Mouse (Mus musculus) stomach, embryonic 15.5 days (tissue): Measurements from ENCODE around the gene Gosr2. TPM values are rescaled to one million over a fixed set of nuclear protein-coding genes. Genes with fewer than 3 reads are reported as not detected.

Experiments used
- ATAC-seq: fragments of 200-750 bp; cut with Nextera tagmentation; 2 replicates; pipeline ENCODE4 v1.8.0; 2017; ENCODE audit warnings: low read depth, moderate number of reproducible peaks, moderate TSS enrichment; ENCODE audit not compliant: insufficient read depth, low FRiP score
- H3K27ac ChIP-seq: fragments of 300-500 bp; sonication (generic); 2 replicates; pipeline ENCODE4 v1.5.1; 2015; ENCODE audit warnings: mild to moderate bottlenecking, inconsistent platforms
- H3K27me3 ChIP-seq: fragments of 300-500 bp; sonication (generic); replicated peaks from 2 replicates; pipeline ENCODE4 v1.6.1; 2015; ENCODE audit warnings: inconsistent platforms
- H3K36me3 ChIP-seq: fragments of 300-500 bp; sonication (generic); 2 replicates; pipeline ENCODE4 v1.6.1; 2015; ENCODE audit warnings: inconsistent platforms
- H3K4me1 ChIP-seq: fragments of 300-500 bp; sonication (generic); 2 replicates; pipeline ENCODE4 v1.6.1; 2015; ENCODE audit warnings: inconsistent platforms
- H3K4me2 ChIP-seq: fragments of 300-500 bp; sonication (generic); 2 replicates; pipeline ENCODE4 v1.6.1; 2015; ENCODE audit warnings: mild to moderate bottlenecking, inconsistent platforms
- H3K4me3 ChIP-seq: fragments of 300-500 bp; sonication (generic); replicated peaks from 2 replicates; pipeline ENCODE4 v1.5.1; 2015; ENCODE audit warnings: inconsistent platforms
- H3K9ac ChIP-seq: fragments of 300-500 bp; sonication (generic); 2 replicates; pipeline ENCODE4 v1.6.1; 2015; ENCODE audit warnings: inconsistent platforms
- H3K9me3 ChIP-seq: fragments of 300-500 bp; sonication (generic); 2 replicates; pipeline ENCODE4 v1.6.1; 2016; ENCODE audit warnings: inconsistent platforms
- WGBS: fragments of 180-500 bp; shearing (Covaris S2); methylation state at CpG from one replicate; pipeline ENCODE4 v1.1.7; 2015; 5-methylcytosine and 5-hydroxymethylcytosine counted together
- polyA plus RNA-seq: library from polyadenylated mRNA; unstranded; fragments of >200 nt; fragmentation: Nextera tagmentation; extraction: Ambion mirVana; gene quantifications from 2 replicates; pipeline ENCODE4 v1.2.1, GENCODE M21; 2015

Gene Gosr2
- polyA plus RNA-seq, 1 experiment from 2014 or later = 66.5 TPM

DNA sequence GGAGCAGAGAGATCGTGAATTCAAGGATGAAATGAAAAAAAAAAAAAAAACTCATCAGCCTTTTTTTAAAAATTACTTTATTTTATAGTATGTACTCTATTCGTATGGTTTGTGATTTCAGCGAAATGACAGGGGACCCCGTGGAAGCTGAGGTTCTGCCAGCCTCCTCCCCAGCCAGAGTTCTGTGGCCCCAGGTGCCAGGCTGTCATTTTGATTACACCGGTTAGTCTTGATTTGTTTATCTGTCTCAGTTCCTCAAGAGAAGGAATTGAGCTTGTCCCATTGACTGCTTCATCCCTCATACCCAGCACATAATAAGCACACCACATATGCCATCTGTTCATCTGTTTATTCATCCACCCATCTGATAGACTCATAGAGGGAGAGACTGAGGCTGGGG lies 21.7 kb upstream of the Gosr2 start:
- no peaks in the 10 kb centered on the region for H3K36me3 ChIP-seq
- H3K27me3 ChIP-seq = no peaks in the 10 kb centered on the region
- peaks cover 10% of the 10 kb centered on the region for H3K4me1 ChIP-seq
- H3K4me3 ChIP-seq = no peak overlapping the region
- WGBS = 83% methylated on average over 5 of the region's 5 CpGs
- no peak overlapping the region for H3K27ac ChIP-seq
- no peak for ATAC-seq
- H3K9ac ChIP-seq = no peak overlapping the region
- H3K9me3 ChIP-seq = no peaks in the 10 kb centered on the region
- H3K4me2 ChIP-seq = no peak overlapping the region

DNA sequence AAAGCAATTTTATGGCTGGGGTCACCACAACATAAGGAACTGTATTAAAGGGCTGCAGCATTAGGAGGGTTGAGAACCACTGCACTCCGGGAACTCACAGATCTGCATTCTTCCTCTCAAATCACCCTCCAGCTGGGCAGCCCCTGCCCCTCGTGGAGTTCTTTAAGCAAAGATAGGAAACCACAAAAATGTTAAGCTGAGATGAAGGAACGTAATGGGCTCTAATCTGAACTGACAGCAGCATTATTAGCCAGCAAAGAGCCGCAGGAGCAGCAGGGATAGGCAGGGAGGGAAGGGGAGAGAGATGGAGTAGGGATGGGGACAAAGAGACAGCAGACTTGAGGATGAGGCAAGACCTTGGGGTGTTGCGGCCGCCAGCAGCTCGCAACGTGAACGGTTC lies 19.3 kb upstream of the Gosr2 start:
- no peaks in the 10 kb centered on the region for H3K36me3 ChIP-seq
- no peak overlapping the region for H3K4me3 ChIP-seq
- ATAC-seq = no peak
- H3K4me2 ChIP-seq = no peak overlapping the region
- H3K27ac ChIP-seq = no peak overlapping the region
- no peaks in the 10 kb centered on the region for H3K9me3 ChIP-seq
- H3K9ac ChIP-seq = no peak overlapping the region
- H3K4me1 ChIP-seq = peaks cover 10% of the 10 kb centered on the region; the same call in 1 of the 2 replicates
- H3K27me3 ChIP-seq = no peaks in the 10 kb centered on the region
- WGBS = 54% methylated on average over 9 of the region's 9 CpGs

DNA sequence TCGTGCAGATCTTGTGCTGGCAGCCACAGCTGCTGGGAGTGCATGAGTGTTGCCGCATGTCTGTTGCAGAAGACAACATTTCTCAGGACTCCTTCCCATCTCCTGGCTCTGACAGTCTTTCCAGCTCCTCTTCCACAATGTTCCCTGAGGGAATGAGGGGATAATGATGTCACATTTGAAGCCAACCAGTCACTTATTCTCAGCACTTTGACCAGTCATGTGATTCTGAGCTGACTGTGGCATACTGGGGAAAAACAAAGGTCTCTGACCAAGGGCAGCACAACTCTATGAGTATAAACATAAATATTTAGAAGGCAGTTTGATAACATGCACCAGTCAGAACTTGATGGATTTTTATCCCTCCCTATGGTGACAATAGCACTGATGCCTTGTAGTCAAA lies 16.4 kb upstream of the Gosr2 start:
- H3K9me3 ChIP-seq = no peaks in the 10 kb centered on the region
- WGBS = 84% methylated on average over 2 of the region's 2 CpGs
- H3K36me3 ChIP-seq = no peaks in the 10 kb centered on the region
- no peaks in the 10 kb centered on the region for H3K27me3 ChIP-seq
- no peak overlapping the region for H3K4me3 ChIP-seq
- H3K4me1 ChIP-seq = peaks cover 7% of the 10 kb centered on the region; the same call in 1 of the 2 replicates
- no peak overlapping the region for H3K27ac ChIP-seq
- no peak for ATAC-seq
- no peak overlapping the region for H3K9ac ChIP-seq
- H3K4me2 ChIP-seq = no peak overlapping the region

DNA sequence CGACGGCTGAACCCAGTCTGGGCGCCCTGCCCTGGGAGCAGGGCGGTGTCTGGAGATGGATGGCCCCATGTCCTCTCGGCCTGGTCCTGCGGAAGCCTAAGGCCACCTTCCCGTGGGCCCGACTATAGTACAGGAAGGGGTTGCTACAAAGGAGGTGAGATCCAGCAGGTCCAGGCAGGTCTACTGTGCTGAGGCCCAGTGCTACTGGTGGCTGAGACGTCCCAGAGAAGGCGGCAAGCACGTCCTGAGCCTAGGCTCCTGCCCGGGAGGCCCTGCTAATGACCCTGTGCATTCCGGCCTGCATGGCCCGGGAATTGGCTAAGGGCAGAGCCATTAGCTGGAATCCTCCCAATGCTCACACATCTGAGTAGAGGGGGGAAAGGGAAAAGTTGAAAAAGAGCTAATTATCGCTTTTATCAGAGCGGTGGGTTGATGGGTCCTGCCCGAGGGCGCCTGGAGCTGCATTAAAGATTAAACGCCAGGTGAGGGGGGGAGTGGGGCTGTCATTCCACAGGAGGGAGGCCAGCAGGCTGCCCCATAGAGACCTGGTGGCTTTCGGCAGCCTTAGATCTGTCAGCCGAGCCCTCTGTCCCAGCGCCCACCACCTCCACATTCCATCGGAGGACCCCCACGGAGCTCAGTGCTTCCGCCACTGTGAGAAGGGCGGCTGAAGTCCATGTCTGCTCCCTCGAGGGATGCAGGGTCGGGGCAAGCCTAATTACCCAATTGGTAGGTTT lies 14.3 kb upstream of the Gosr2 start:
- Histone ChIP-seq H3K4me2 (no peak overlapping the region), H3K4me3 (no peak overlapping the region), H3K9ac (no peak overlapping the region), H3K9me3 (no peaks in the 10 kb centered on the region), H3K4me1 (peaks cover 7% of the 10 kb centered on the region; the same call in 1 of the 2 replicates), H3K27ac (no peak overlapping the region), H3K36me3 (no peaks in the 10 kb centered on the region), H3K27me3 (no peaks in the 10 kb centered on the region)
- WGBS = 48% methylated on average over 28 of the region's 28 CpGs
- no peak; the same call in 1 of the 2 replicates for ATAC-seq

DNA sequence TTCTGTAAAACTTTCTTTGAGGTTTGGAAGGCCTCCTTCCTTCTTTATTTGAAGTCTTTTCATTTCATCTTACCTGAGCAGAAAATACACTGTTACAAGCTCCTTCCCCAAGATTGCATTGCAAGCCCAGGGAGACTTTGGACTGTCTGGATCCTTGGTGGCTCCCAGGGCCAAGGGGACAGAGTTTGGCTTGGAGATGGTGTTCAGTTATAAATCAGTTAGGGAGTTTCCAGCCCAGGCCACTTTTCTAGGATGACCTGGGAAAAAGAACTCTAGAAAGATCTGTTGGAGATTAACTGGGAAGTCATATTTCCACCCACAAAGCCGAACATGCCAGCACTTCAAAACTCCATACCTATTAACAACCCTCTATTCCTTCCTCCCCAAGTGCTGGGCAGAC lies 12.3 kb upstream of the Gosr2 start:
- peaks cover 7% of the 10 kb centered on the region; the same call in 1 of the 2 replicates for H3K4me1 ChIP-seq
- no peak overlapping the region for H3K4me2 ChIP-seq
- H3K36me3 ChIP-seq = no peaks in the 10 kb centered on the region
- no peaks in the 10 kb centered on the region for H3K9me3 ChIP-seq
- H3K9ac ChIP-seq = no peak overlapping the region
- 81% methylated on average over 1 of the region's 1 CpGs for WGBS
- H3K4me3 ChIP-seq = no peak overlapping the region
- ATAC-seq = no peak
- H3K27ac ChIP-seq = no peak overlapping the region
- H3K27me3 ChIP-seq = no peaks in the 10 kb centered on the region

DNA sequence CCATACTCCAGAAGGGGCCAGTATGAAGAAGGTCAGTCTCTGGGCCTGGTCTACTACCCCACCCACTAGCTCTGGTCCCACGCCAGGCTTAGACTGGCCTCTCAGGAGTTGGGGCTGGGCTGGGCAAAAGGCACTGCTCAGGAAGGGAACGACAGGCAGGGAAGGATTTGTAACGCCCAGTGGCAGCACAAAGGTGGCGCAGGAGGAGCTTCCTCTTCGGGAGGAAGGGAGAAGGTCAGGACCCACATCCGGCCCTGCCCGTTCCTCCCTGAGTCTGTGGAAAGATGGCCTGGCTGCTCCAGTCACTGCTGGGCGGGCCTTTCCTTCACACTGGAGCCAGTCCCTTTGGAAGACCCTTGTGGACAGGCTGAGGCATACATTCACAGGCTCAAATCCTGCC lies 9.3 kb upstream of the Gosr2 start:
- H3K36me3 ChIP-seq = no peaks in the 10 kb centered on the region
- H3K4me1 ChIP-seq = peaks cover 4% of the 10 kb centered on the region; the same call in 1 of the 2 replicates
- H3K4me3 ChIP-seq = no peak overlapping the region
- H3K9me3 ChIP-seq = no peaks in the 10 kb centered on the region
- WGBS = 50% methylated on average over 8 of the region's 8 CpGs
- no peak overlapping the region for H3K9ac ChIP-seq
- no peak overlapping the region for H3K4me2 ChIP-seq
- no peak overlapping the region for H3K27ac ChIP-seq
- no peaks in the 10 kb centered on the region for H3K27me3 ChIP-seq
- no peak; the same call in 1 of the 2 replicates for ATAC-seq

DNA sequence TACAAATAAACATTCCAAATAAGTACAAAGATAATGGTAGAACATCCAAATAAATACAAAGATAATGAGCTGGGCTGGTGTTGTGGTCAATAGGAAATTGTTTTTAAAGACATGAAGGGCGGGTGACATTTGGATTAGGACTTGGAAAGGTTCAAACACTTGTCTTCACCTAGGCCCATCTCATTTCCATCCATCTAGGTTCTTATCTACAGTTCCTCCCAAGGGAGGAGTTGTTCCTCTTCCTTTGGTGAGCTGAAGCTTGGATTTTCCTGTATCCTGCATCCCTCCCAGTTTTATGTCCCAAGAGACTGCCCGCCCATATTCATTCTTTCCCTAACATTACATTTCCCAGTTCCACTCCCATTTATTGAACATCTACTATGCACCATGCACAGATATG lies 528 bp upstream of the Gosr2 start:
- Histone ChIP-seq H3K9ac (peak overlapping the region; percentile 48; the same call in 1 of the 2 replicates), H3K9me3 (no peaks in the 10 kb centered on the region), H3K4me3 (peak overlapping the region; percentile 94), H3K36me3 (0 out of 2 replicates have a peak, but pooled peaks cover 2% of the 10 kb centered on the region), H3K27ac (peak overlapping the region; percentile 98), H3K4me2 (peak overlapping the region; percentile 61), H3K4me1 (no peaks in the 10 kb centered on the region), H3K27me3 (no peaks in the 10 kb centered on the region)
- 66% methylated on average over 2 of the region's 2 CpGs for WGBS
- no peak for ATAC-seq

DNA sequence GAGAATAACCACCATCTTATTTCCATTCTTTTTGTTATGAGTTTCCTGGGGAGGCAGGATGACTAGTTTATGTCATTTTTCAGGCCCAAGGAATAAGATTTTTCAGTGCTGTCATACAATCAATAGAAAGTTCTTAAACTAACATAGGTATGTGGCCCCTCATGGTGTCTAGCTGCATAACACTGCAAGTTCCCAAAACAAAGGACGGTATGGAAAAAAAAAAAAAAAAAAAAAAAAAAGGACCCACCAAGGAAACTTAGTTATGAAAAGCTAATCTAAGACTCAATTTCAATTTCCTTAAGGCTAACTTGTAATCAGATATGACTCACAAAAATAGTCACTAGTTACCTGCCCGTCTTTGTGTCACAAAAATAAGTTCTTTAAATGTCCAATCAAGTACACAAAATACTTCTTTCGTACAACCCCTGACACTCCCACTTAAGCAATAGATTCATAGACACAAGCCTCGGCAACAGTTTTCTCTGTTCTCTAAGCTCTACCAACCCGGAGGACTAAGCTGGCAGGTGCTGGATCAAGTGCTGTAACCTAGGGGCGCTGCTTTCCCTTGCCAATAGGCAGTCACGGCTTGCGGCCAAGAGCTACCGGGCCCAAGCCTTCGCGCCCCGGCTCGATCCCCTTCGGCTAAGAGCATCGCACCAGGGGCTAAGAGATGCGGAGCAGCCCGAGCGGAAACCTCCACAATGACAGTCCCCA lies 690 bp downstream of the Gosr2 start:
- H3K9ac ChIP-seq = peak overlapping the region; percentile 94
- no peaks in the 10 kb centered on the region for H3K27me3 ChIP-seq
- H3K4me3 ChIP-seq = peak overlapping the region; percentile 94
- H3K36me3 ChIP-seq = 0 out of 2 replicates have a peak, but pooled peaks cover 2% of the 10 kb centered on the region
- 2% methylated on average over 18 of the region's 18 CpGs for WGBS
- H3K4me1 ChIP-seq = no peaks in the 10 kb centered on the region
- peak overlapping the region; percentile 98 for H3K27ac ChIP-seq
- peak overlapping the region; percentile 61 for H3K4me2 ChIP-seq
- peak; percentile 65 for ATAC-seq
- H3K9me3 ChIP-seq = no peaks in the 10 kb centered on the region

DNA sequence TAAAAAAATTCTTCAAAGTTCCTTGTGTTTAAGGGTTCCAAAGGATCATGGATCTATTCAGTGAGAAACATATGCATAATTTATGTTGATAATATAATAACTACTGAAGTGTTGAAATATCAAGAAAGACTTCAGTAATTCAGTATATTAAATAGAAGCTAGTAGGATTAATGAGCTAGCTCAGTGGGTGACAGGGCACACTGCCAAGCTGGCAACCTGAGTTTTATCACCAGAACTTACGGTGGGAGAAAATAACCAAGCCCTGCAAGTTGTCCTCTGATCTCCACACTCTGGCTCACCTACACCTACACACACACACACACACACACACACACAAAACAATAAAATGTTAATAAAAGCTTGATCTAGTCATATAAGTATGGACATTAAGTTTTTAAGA lies 4.5 kb downstream of the Gosr2 start:
- no peaks in the 10 kb centered on the region for H3K4me1 ChIP-seq
- no peaks in the 10 kb centered on the region for H3K27me3 ChIP-seq
- no peak overlapping the region for H3K9ac ChIP-seq
- WGBS = 61% methylated on average over 1 of the region's 1 CpGs
- no peak overlapping the region for H3K4me3 ChIP-seq
- H3K4me2 ChIP-seq = no peak overlapping the region
- no peaks in the 10 kb centered on the region for H3K9me3 ChIP-seq
- ATAC-seq = no peak
- H3K27ac ChIP-seq = no peak overlapping the region
- 0 out of 2 replicates have a peak, but pooled peaks cover 2% of the 10 kb centered on the region for H3K36me3 ChIP-seq

DNA sequence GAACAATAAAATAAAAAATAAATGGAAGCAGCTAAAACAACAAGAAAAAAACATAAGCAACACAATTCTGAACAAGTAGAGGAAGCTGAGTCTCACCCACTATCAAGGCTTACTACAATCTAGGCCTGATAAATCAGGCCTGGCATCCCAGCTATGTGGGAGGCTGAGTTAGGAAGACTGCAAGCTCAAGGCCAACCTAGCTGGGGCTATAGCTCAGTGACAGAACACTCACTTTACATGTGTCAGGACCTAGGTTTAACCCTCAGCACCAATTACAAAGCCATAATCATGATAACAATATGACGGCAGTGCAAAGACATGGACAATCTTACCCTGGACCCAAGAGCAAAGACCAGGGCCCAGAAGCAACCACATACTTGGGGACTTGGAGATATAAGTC lies 6.7 kb downstream of the Gosr2 start:
- H3K27ac ChIP-seq = no peak overlapping the region
- H3K4me2 ChIP-seq = no peak overlapping the region
- 89% methylated on average over 1 of the region's 1 CpGs for WGBS
- H3K4me1 ChIP-seq = no peaks in the 10 kb centered on the region
- no peak for ATAC-seq
- no peak overlapping the region for H3K4me3 ChIP-seq
- H3K36me3 ChIP-seq = peaks cover 21% of the 10 kb centered on the region
- H3K9ac ChIP-seq = no peak overlapping the region
- H3K27me3 ChIP-seq = no peaks in the 10 kb centered on the region
- H3K9me3 ChIP-seq = no peaks in the 10 kb centered on the region

DNA sequence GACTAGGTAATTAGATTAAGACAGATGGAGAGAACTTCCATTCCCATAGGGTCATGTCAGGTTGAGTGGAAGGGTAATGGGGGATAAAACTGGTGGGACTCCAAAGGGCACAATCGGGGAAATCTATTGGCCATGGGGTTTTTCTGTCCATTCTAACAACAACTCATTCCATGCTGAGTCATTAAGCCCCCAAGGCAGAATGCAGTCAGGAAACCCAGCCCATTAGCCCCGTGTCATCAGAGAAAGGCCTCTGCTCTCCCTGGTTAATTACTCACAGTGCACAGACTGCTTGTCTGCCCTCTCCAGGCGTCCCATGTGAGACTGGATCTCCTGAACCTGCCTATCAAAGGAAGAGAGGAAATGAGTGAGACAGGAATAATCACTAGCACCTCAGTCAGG lies 8.7 kb downstream of the Gosr2 start:
- no peaks in the 10 kb centered on the region for H3K9me3 ChIP-seq
- no peak overlapping the region for H3K4me2 ChIP-seq
- H3K4me1 ChIP-seq = no peaks in the 10 kb centered on the region
- no peak overlapping the region for H3K9ac ChIP-seq
- 32% methylated on average over 3 of the region's 3 CpGs for WGBS
- peaks cover 33% of the 10 kb centered on the region for H3K36me3 ChIP-seq
- ATAC-seq = no peak
- H3K4me3 ChIP-seq = no peak overlapping the region
- no peak overlapping the region for H3K27ac ChIP-seq
- H3K27me3 ChIP-seq = no peaks in the 10 kb centered on the region

DNA sequence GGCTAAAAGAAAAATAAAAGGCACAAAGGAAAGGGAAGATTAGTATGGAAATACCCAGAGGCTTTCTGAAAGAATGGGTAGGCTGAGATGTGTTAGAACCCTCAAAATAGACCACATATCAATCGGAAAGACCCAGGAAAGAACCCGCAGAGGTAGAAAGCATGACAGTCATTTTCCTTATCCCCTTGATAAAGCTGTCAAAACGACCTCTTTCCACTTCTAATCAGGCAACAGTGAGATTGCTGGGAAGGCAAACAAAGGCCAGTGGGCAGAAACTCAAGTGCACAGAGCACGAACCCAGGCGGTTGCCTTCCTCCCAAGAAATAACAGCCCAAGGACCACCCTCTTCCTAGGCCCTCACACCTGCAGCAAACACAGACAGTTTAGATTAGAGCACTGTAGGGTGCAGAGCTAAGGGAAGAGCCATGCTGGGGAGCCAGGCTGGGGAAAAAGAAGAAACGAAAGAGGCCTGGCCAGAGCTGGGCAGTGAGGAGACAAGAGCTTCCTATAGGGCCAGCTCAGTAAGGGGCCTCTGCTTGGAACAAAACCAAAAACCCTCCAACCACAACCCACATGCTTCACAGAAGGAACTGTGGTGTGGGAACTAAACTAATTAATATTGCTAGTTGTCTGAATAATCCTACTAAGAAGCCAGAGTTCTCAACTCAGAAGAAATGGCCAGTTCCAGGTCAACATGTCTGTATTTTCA lies 9.3 kb downstream of the Gosr2 start:
- Histone ChIP-seq H3K27ac (no peak overlapping the region), H3K36me3 (peaks cover 35% of the 10 kb centered on the region), H3K27me3 (no peaks in the 10 kb centered on the region), H3K4me1 (no peaks in the 10 kb centered on the region), H3K4me3 (no peak overlapping the region), H3K9me3 (no peaks in the 10 kb centered on the region), H3K9ac (no peak overlapping the region), H3K4me2 (no peak overlapping the region)
- 61% methylated on average over 6 of the region's 6 CpGs for WGBS
- ATAC-seq = peak; percentile 50; the same call in 1 of the 2 replicates
